Mouse (Mus musculus) heart, postnatal 0 days (tissue): ENCODE measurements around the gene Sgo2a.

Experiments used
- CTCF ChIP-seq: IDR thresholded peaks from 2 replicates; pipeline ENCODE4 v1.5.1; 2016; ENCODE audit warnings: antibody characterized with exemption, control low read depth, low read depth
- EP300 ChIP-seq: IDR thresholded peaks from 2 replicates; pipeline ENCODE4 v1.6.1; 2016; ENCODE audit warnings: antibody characterized with exemption, low read depth

DNA sequence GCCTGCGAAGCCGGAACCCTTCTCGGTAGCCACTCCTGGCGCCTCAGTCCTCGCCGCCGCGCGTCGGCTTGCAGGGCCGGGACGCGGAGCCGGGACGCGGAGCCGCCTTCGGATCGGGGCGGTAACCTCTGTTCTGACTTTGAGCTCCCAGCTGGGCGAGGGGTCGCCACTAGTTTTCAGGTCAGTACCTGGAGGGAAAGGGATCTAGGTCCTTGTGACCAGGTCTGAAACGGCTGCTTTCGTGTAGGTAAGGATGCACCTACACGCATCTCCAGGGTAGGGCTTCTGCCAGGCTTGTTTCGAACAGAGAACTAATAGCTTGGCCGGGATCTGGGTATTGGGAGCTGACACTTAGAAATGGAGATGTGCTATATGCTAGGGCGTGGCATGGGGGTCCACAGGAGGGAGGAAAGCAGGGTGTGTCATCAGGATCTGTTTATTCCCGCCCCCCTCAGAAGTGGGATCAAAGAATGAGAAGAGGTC is 403 bp downstream of the Sgo2a start:
- TF ChIP-seq CTCF = no peak
- no peak for TF ChIP-seq EP300
